Mouse (Mus musculus): ENCODE measurements around the gene Cyp24a1.

DNA sequence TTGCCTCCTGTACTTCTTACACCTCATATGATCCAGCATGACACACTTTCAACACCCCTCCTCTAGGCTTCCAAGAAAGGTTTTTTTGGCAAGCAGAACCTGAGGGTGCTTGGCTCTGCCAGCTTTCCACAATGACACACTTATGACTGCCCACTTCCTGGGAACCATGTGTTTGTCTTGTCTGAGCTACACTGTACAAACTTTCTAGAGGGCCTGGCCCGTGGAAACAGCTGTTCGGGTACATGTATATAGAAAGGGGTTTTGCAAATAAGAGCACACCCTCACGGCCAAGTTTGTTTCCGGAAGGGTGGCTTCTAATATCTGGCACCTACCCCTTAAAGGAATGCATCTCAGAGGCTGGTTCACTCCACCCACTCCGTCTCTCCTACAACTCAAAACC lies 51.1 kb downstream of the Cyp24a1 start:
- TF ChIP-seq POLR2A (IDR thresholded peaks at IDR 0.05; ENCODE audit: low read depth, low read length): no peak
- no peak for TF ChIP-seq CTCF (conservative IDR thresholded peaks at IDR 0.05; ENCODE audit: insufficient read depth, insufficient read length, low read depth, low read length)
